Mouse (Mus musculus) CH12.LX (cell line): ENCODE results near the gene Afap1. TPM values are rescaled to one million over a fixed set of nuclear protein-coding genes. Genes with fewer than 3 reads are reported as not detected.

Experiments
- DNase-seq: peaks from one replicate; pipeline ENCODE4 v3.0.0-alpha.2; 2013; ENCODE audit errors: extremely low read depth
- H3K27ac ChIP-seq: 2 replicates; pipeline ENCODE4 v1.5.1; 2012; ENCODE audit warnings: low read depth, mild to moderate bottlenecking, control low read depth, moderate library complexity; ENCODE audit not compliant: insufficient read depth
- H3K27me3 ChIP-seq: replicated peaks from 2 replicates; pipeline ENCODE3; 2012; ENCODE audit warnings: inconsistent platforms
- H3K36me3 ChIP-seq, 2 experiments: replicated peaks in 1 of 2; 2 replicates each; pipeline versions ENCODE3 to v1.6.1; 2012; ENCODE audit warnings: inconsistent platforms in 1 of 2, low read length in 1 of 2, mild to moderate bottlenecking in 1 of 2, mixed read lengths in 1 of 2, moderate library complexity in 1 of 2; ENCODE audit not compliant: control insufficient read depth in 1 of 2, insufficient read depth in 1 of 2
- H3K4me1 ChIP-seq, 2 experiments: 2 replicates each; pipeline ENCODE4 v1.6.1; 2012; ENCODE audit warnings: inconsistent platforms in 1 of 2, moderate library complexity in 1 of 2; ENCODE audit not compliant: insufficient read depth in 2 of 2, control insufficient read depth in 1 of 2
- H3K4me2 ChIP-seq: 2 replicates; pipeline ENCODE4 v1.6.1; 2012; ENCODE audit warnings: low read depth, mild to moderate bottlenecking, control low read depth; ENCODE audit not compliant: poor library complexity, insufficient read depth, severe bottlenecking
- H3K4me3 ChIP-seq, 3 experiments: fragments of 150-350 bp in 1 of 3; sonication (generic) in 1 of 3; replicated peaks in 1 of 3; 2 replicates each; pipeline versions ENCODE3 to v1.5.1; 2011 to 2012; ENCODE audit warnings: low read depth in 2 of 3, low read length in 2 of 3, mild to moderate bottlenecking in 2 of 3, moderate library complexity in 2 of 3, control low read depth in 1 of 3, improper control_type of control experiment in 1 of 3, inconsistent platforms in 1 of 3, mixed read lengths in 1 of 3; ENCODE audit not compliant: poor library complexity in 1 of 3
- H3K79me2 ChIP-seq: replicated peaks from 2 replicates; pipeline ENCODE4 v1.6.1; 2012; ENCODE audit warnings: mild to moderate bottlenecking, moderate library complexity; ENCODE audit not compliant: control insufficient read depth, poor library complexity, insufficient read depth, severe bottlenecking; ENCODE audit errors: extremely low read depth
- H3K9ac ChIP-seq: 2 replicates; pipeline ENCODE4 v1.6.1; 2012; ENCODE audit warnings: low read depth, mild to moderate bottlenecking, control low read depth, moderate library complexity; ENCODE audit not compliant: insufficient read depth
- H3K9me3 ChIP-seq: replicated peaks from 2 replicates; pipeline ENCODE3; 2012; ENCODE audit warnings: low read length, inconsistent platforms, mixed read lengths
- ELF1 ChIP-seq: IDR thresholded peaks from 2 replicates; pipeline ENCODE4 v1.6.1; 2014; ENCODE audit warnings: low read depth, mild to moderate bottlenecking, inconsistent platforms, low read length, improper control_type of control experiment
- EP300 ChIP-seq: IDR thresholded peaks from 2 replicates; pipeline ENCODE4 v1.6.1; 2011; ENCODE audit warnings: low read length, improper control_type of control experiment
- GABPA ChIP-seq: IDR thresholded peaks from 2 replicates; pipeline ENCODE4 v1.6.1; 2012; ENCODE audit warnings: low read depth, low read length, improper control_type of control experiment, inconsistent platforms; ENCODE audit not compliant: insufficient replicate concordance
- HCFC1 ChIP-seq: IDR thresholded peaks from 2 replicates; pipeline ENCODE4 v1.6.1; 2012; ENCODE audit warnings: low read depth, mild to moderate bottlenecking, inconsistent platforms, low read length, improper control_type of control experiment
- JUND ChIP-seq: conservative IDR thresholded peaks from 2 replicates; pipeline ENCODE4 v1.6.1; 2011; ENCODE audit warnings: low read depth, low read length, improper control_type of control experiment
- KAT2A ChIP-seq: IDR thresholded peaks from 2 replicates; pipeline ENCODE4 v1.6.1; 2012; ENCODE audit warnings: low read length, improper control_type of control experiment, inconsistent platforms; ENCODE audit not compliant: insufficient replicate concordance
- MAFK ChIP-seq: IDR thresholded peaks from 2 replicates; pipeline ENCODE4 v1.6.1; 2011; ENCODE audit warnings: low read length, improper control_type of control experiment; ENCODE audit not compliant: insufficient replicate concordance
- MAX ChIP-seq: IDR thresholded peaks from 2 replicates; pipeline ENCODE4 v1.6.1; 2011; ENCODE audit warnings: low read length, improper control_type of control experiment
- MAZ ChIP-seq: IDR thresholded peaks from 2 replicates; pipeline ENCODE4 v1.6.1; 2012; ENCODE audit warnings: low read depth, mild to moderate bottlenecking, inconsistent platforms, low read length, improper control_type of control experiment, moderate library complexity
- MEF2A ChIP-seq: IDR thresholded peaks from 2 replicates; pipeline ENCODE4 v1.6.1; 2014; ENCODE audit warnings: low read depth, mild to moderate bottlenecking, inconsistent platforms, low read length, improper control_type of control experiment, borderline replicate concordance
- MXI1 ChIP-seq: IDR thresholded peaks from 2 replicates; pipeline ENCODE4 v1.6.1; 2011; ENCODE audit warnings: mild to moderate bottlenecking, low read depth, low read length, improper control_type of control experiment
- MYC ChIP-seq: IDR thresholded peaks from 2 replicates; pipeline ENCODE4 v1.6.1; 2011; ENCODE audit warnings: low read depth, mild to moderate bottlenecking, improper control_type of control experiment, low read length
- NELFE ChIP-seq: IDR thresholded peaks from 2 replicates; pipeline ENCODE4 v1.6.1; 2011; ENCODE audit warnings: low read depth, low read length, improper control_type of control experiment
- NRF1 ChIP-seq: IDR thresholded peaks from 2 replicates; pipeline ENCODE4 v1.6.1; 2014; ENCODE audit warnings: low read depth, mild to moderate bottlenecking, inconsistent platforms, low read length, improper control_type of control experiment, moderate library complexity
- POLR2A ChIP-seq: IDR thresholded peaks from 2 replicates; pipeline ENCODE4 v1.6.1; 2011; ENCODE audit warnings: low read depth, mild to moderate bottlenecking, improper control_type of control experiment, low read length
- POLR2AphosphoS2 ChIP-seq: IDR thresholded peaks from 2 replicates; pipeline ENCODE4 v1.6.1; 2011; ENCODE audit warnings: low read depth, low read length, improper control_type of control experiment
- RCOR1 ChIP-seq: conservative IDR thresholded peaks from 2 replicates; pipeline ENCODE4 v1.6.1; 2012; ENCODE audit warnings: low read depth, mild to moderate bottlenecking, inconsistent platforms, low read length, improper control_type of control experiment
- SIN3A ChIP-seq: IDR thresholded peaks from 2 replicates; pipeline ENCODE4 v1.6.1; 2012; ENCODE audit warnings: low read length, improper control_type of control experiment, inconsistent platforms
- TBP ChIP-seq: conservative IDR thresholded peaks from 2 replicates; pipeline ENCODE4 v1.6.1; 2011; ENCODE audit warnings: low read depth, low read length, improper control_type of control experiment
- TCF12 ChIP-seq: IDR thresholded peaks from 2 replicates; pipeline ENCODE4 v1.6.1; 2014; ENCODE audit warnings: low read depth, mild to moderate bottlenecking, inconsistent platforms, low read length, improper control_type of control experiment
- UBTF ChIP-seq: IDR thresholded peaks from 2 replicates; pipeline ENCODE4 v1.6.1; 2012; ENCODE audit warnings: low read depth, mild to moderate bottlenecking, inconsistent platforms, low read length, improper control_type of control experiment, moderate library complexity
- ZKSCAN1 ChIP-seq: IDR thresholded peaks from 2 replicates; pipeline ENCODE4 v1.6.1; 2012; ENCODE audit warnings: low read depth, inconsistent platforms, low read length, improper control_type of control experiment, borderline replicate concordance
- ZMIZ1 ChIP-seq: IDR thresholded peaks from 2 replicates; pipeline ENCODE4 v1.6.1; 2012; ENCODE audit warnings: low read depth, mild to moderate bottlenecking, inconsistent platforms, low read length, improper control_type of control experiment
- ZNF384 ChIP-seq: IDR thresholded peaks from 2 replicates; pipeline ENCODE4 v1.6.1; 2012; ENCODE audit warnings: low read depth, low read length, improper control_type of control experiment, inconsistent platforms
- dilution Hi-C: fragments of 300-500 bp; cut with MboI; formaldehyde crosslinking; loops from 2 replicates; pipeline ENCODE4 v1.14.3; 2020; ENCODE audit warnings: low sequenced_read_pairs; ENCODE audit not compliant: extremely low pct_unique_long_range_greater_than_20kb, extremely low pct_ligation_motif_present
- in situ Hi-C: fragments of 300-500 bp; cut with MboI; formaldehyde crosslinking; loops from 3 replicates; pipeline ENCODE4 v1.14.3; 2019; ENCODE audit warnings: low sequenced_read_pairs, low pct_ligation_motif_present, low pct_unique_long_range_greater_than_20kb, mixed read lengths
- polyA plus RNA-seq: library from polyadenylated mRNA; unstranded; fragments of >175 nt; gene quantifications from 2 replicates; pipeline ENCODE4 v1.2.1, GENCODE M21; 2012; ENCODE audit warnings: low read depth; ENCODE audit not compliant: insufficient read length
- total RNA-seq, 2 experiments: library from RNA; depleted of rRNA; stranded (reverse); fragments of 300-350 nt in 1 of 2; fragments of >200 nt in 1 of 2; gene quantifications; 2 replicates each; pipeline ENCODE4 v1.2.3; 2012 to 2014

The Afap1 gene
- 3.0 and 4.0 TPM in 2 replicates for total RNA-seq (2012; rRNA removed)
- 0.32 and 0.35 TPM in 2 replicates for total RNA-seq (2014; rRNA removed)
- polyA plus RNA-seq: 0.74 and 0.86 TPM in 2 replicates

GRCm38 (mm10) chr5:35893093-35893804, at the start of gene Afap1:
Gene Afap1, plus strand, starts transcription at chr5:35893319.
- Histone ChIP-seq H3K4me2 (peak within 1 kb of the TSS; percentile 82), H3K9ac (peak within 1 kb of the TSS; percentile 61), H3K27ac (no peak within 1 kb of the TSS), H3K36me3 (no peaks in the 10 kb centered on the region), H3K9me3 (no peaks in the 10 kb centered on the region), H3K79me2 (no peaks in the 10 kb centered on the region), H3K4me1 (peaks cover 18 to 26% of the 10 kb centered on the region in 2 experiments), H3K27me3 (peaks cover 25% of the 10 kb centered on the region), H3K4me3 (peak within 1 kb of the TSS; percentile 63 to 82 (median 69))
- TF ChIP-seq TCF12 (peak; percentile 53; the same call in 1 of the 2 replicates), SIN3A (peak; percentile 64; the same call in 1 of the 2 replicates), MAFK (no peak), ZNF384 (no peak), NRF1 (peak; percentile 91), ZMIZ1 (peak; percentile 64; the same call in 1 of the 2 replicates), POLR2A (peak; percentile 76), MYC (peak; percentile 89), ELF1 (peak; percentile 38; the same call in 1 of the 2 replicates), MAX (peak; percentile 97), NELFE (peak; percentile 41; the same call in 1 of the 2 replicates), MAZ (peak; percentile 26; the same call in 1 of the 2 replicates), RCOR1 (no peak), JUND (no peak), MXI1 (peak; percentile 95)
- dilution Hi-C loops (no loop called here), in situ Hi-C loops (loop anchor here (25.0 kb wide), 1 partner anchor 494 kb away; the partner anchor contains the start of gene Sorcs2)
- peak; percentile 96 for DNase-seq

DNA sequence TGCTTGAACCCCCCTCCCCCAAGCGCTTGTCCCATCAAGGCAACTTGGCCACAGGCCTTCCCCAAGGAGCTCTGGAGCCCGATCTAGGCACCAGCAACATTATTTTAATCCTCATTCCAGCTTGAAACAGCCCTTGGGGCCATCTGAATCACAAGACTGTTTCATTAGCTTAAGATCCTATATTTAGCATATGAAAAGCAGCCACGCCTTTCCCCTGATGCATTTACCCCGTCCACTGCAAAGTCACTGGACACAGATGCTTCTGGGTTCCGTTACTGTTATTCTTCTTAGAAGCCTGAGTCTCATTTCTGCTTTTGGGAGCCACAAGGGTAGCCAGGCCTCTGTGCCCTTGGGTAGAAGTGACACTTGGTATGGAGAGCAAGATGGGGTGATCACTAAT, 41.6 kb upstream of the Afap1 start:
- no peak overlapping the region for H3K27ac ChIP-seq
- no peaks in the 10 kb centered on the region for H3K79me2 ChIP-seq
- TF ChIP-seq TCF12 (peak; percentile 40; the same call in 1 of the 2 replicates), EP300 (peak; percentile 37; the same call in 1 of the 2 replicates), KAT2A (no peak), HCFC1 (no peak), GABPA (no peak), ZKSCAN1 (no peak), MEF2A (peak; percentile 71), TBP (no peak), UBTF (no peak), POLR2AphosphoS2 (no peak)
- peaks cover 0 to 2% of the 10 kb centered on the region in 2 experiments for H3K36me3 ChIP-seq
- H3K27me3 ChIP-seq: peaks cover 2% of the 10 kb centered on the region
- no peaks in the 10 kb centered on the region for H3K9me3 ChIP-seq
- H3K4me3 ChIP-seq: no peak overlapping the region
- peak; percentile 27 for DNase-seq
- H3K4me1 ChIP-seq: peaks cover 23 to 27% of the 10 kb centered on the region in 2 experiments
- in situ Hi-C loops: no loop called here
- dilution Hi-C loops: no loop called here
- no peak overlapping the region for H3K9ac ChIP-seq
- H3K4me2 ChIP-seq: no peak overlapping the region
